Mouse (Mus musculus): ENCODE results near the gene Myt1l. TPM values are rescaled to one million over a fixed set of nuclear protein-coding genes. Genes with fewer than 3 reads are reported as not detected.

Gene Myt1l
- polyA plus RNA-seq (2015; fragmentation: Nextera tagmentation; extraction: Ambion mirVana) = 144 and 180 TPM in 2 replicates

DNA sequence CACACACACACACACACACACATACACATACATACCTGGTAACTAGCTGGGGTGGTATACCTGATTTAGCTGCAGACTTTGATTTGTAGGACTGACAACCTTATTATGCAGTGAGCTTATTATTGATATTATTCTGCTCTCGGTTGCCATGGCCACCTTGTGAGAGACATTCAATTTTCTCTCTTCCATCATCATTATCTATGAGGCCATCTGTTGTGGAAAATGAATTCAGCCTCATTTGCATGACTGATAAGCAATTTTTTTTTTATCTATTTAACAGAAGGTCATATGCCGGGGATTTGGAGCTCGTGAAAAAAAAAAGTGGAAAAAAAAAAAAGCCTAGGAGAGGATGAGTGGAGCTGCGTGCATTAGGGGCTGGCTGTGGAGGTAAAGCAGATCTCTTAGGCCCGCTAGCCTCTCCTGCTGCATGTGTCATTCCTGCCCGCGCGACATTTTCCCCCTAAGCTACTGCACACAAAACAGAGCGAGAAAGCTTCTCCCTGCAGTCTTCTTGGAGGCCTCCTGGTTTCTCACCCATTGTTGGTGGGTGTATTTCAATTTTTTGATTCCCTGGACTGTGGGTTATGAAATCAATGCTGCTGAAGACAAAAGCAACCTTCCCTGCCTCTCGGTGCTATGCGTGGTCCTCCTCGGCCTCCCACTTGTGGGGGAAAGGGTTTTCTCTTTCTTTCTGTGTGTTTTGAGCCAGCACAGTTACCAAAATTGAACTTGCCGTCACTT is at the start of gene Myt1l:
Gene Myt1l (plus strand): TSS at position 354 of the 741 bp plus-strand sequence.

DNA sequence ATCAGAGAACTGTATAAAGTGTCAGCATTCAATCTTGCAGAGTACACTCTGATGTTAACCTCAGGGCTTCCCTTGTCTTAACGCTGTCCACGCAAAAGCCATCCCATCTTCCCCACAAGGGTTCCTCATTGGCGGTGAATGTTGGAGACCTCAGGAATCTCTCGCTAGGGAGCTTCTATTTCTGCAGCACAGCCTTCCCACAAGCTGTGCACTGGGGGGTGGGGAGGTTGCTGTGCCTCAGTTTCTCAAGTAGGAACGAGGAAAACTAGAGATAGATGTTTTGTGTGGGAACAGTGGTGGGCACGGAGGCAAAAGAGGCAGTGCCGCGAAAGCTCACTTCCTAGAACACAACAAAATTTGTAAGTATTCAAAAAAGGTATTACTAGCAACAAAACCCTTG is 409.1 kb downstream of the Myt1l start, which contains the start of gene Pxdn:
Gene Pxdn (plus strand): TSS at position 301 of the 400 bp plus-strand sequence.

